Mouse (Mus musculus): ENCODE measurements around the gene Mtss1l.
"Not testable (repeated sequence)": the region's sequence is repeated elsewhere in the genome, so short reads cannot be mapped to it uniquely, and the experiment has no call there.

Gene Mtss1l

GRCm38 (mm10) chr8:110779924-110780718, 58.8 kb downstream of the Mtss1l start:
- DNase-seq (ENCODE audit: low spot score in 2 of 2): no peak

- no peak for DNase-seq (ENCODE audit: low spot score in 2 of 2)
Observed at GRCm38 (mm10) chr8:110785366-110785765, 64.1 kb downstream of the Mtss1l start.

GRCm38 (mm10) chr8:110786501-110786900, 65.2 kb downstream of the Mtss1l start:
- not testable (repeated sequence) for DNase-seq (ENCODE audit: low spot score in 2 of 2)

GRCm38 (mm10) chr8:110786934-110787333, 65.7 kb downstream of the Mtss1l start:
- no peak for DNase-seq (ENCODE audit: low spot score in 2 of 2)

- no peak for DNase-seq (ENCODE audit: low spot score in 2 of 2)
Observed at GRCm38 (mm10) chr8:110787411-110787954, 66.2 kb downstream of the Mtss1l start.

DNA sequence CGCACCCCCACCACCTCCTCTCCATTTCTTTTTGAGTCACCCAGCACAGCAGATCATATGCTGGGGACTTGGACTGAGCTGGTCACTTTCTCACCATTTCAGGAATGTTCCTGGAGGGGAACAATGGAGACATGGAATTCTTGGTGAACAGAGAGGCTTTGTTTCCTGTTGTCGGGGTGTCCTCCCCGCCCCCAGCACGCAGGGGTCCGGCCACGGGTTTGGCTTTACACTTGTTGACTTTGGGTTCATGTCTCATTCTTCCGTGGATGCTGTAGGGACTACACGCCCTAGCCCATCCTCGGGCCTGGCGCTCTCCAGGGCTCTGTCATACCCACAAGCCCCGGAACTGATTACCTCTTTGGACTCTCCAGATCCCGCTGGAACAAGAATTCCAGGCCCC, 67.7 kb downstream of the Mtss1l start:
- no peak for DNase-seq (ENCODE audit: low spot score in 2 of 2)

- DNase-seq (ENCODE audit: low spot score in 2 of 2): no peak
Observed at GRCm38 (mm10) chr8:110789571-110789970, 68.3 kb downstream of the Mtss1l start.

DNA sequence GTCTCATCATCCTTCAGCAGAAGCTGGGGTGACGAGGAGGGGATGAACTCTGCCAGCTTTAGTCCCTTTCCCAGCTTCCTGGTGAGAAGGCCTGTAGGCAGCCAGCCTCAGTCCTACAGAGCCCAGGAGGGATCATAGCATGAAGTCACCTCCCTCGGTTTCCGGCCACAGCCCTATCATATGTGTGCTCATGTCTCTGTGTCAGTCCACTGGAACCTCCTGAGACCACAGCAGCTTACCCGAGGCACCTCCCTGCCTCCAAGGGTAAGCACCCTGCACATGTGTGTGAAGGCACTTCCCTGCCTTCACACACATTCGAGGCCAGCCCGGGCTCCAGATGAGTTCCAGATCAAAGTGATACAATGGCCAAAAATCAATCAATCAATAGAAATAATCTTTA, 69.0 kb downstream of the Mtss1l start:
- no peak for DNase-seq (ENCODE audit: low spot score in 2 of 2)
